Mouse (Mus musculus) left cerebral cortex, adult 11 months (tissue): ENCODE results near the gene Troap.

Experiments used
- DNase-seq: peaks from one replicate; pipeline ENCODE4 v3.0.0; 2022; ENCODE audit warnings: low spot score

Gene Troap

DNA sequence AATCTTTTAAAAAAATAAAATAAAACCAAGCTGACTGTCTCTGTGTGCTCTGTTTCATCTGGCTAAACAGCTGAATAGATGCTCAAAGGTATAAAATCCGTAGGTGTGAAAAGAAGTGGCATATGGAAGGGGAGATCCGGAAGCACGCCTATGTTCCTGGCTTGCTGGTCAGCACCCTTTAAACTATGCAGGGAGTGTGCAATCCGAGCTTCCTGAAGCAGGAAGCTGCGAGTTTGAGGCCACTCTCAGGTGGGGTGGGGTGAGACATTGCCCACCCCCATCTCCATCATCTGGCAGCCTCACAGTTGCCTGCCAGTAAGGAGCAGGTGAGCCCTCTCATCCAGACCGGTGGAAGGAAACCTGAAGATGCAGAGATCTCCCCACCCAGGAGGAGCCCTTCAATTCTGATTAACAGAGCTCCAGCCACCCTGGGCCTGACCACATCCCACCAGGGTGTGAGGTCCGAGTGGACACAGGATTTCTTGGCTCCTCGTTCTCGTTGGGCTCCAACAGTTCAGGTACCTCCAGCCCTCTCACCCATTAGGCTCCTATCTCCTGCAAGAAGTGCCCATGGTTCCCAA is at the start of gene Troap:
Troap (plus strand) TSS at position 557 of the 581 bp plus-strand sequence.
- no peak for DNase-seq

DNA sequence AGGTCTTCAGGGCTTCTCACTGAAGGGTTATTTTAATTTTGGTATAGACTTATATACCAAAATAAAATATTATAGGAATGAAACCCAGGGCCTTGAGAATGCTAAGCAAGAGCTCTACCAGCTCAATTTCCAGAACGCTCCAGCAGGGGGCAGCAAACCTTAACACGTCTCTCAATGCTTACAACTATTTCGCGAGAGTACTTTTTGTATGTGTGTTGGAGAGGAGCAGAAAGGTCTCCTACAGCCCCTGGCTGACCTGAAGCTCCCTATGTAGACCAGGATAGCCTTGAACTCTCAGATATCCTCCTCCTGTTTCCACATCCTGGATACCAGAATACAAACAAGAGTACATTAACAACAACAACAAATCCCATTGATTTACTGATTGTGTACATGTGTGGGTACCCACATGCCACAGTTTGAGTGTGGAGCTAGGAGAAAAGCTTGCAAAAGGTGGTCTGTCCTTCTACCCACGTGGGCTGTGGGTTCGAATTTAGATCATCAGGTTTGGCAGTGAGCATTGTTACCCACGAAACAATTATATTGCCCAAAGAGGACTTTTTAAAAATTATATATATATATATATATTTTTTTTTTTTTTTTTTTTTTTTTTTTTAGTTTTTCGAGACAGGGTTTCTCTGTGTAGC is 49.6 kb upstream of the Troap start:
- peak; percentile 45 for DNase-seq

DNA sequence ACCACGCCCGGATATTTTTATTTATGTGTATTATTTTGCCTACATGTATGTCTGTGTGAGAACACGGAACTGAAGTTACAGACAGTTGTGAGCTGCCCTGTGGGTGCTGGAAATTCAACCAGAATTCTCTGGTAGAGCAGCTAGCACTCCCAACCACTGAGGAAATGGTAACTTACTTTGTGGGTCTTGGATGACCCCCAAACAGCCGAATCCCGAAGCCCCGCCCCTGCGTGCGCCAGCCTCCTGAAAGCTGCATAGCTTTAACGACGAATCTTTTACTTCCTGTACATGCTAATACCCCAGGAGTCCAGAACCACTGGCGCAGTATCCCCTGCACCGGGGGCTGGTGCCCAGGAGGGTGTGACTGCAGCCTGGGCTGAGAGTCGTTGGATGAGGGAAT is 49.0 kb upstream of the Troap start:
- no peak for DNase-seq

DNA sequence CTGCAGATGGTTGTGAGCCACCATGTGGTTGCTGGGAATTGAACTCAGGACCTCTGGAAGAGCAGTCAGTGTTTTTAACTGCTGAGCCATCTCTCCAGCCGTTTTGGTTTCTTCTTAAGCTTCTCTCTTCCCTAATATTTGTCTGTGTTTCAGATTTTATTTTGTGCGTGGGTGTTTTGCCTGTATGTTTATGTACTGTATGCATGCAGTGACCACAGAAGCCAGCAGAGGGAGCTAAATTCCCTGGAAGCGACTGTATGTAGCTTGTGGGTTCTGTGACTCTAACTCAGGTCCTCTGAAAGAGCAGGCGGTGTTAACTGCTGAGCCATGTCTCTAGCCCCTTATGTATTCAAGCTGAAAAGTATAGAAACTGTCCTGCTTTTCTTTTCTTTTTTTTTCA is 48.1 kb upstream of the Troap start:
- DNase-seq: no peak

DNA sequence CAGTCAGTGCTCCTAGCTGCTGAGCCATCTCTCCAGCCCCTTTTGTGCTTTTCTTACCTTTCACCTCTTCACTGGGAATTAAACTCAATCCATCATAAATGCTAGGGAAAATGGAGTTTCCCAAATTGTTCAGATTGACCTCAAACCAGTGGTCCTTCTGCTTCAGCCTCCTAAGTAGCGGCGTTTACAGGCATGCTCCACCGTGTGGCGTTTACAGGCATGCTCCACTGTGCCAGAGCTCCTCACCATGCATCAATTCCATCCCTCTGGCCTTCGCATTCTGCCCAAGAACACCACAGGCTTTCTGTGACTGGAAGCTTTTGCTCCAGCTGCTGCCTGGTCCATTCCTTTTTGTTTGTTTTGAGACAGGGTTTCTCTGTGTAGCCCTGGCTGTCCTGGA is 47.3 kb upstream of the Troap start:
- no peak for DNase-seq

DNA sequence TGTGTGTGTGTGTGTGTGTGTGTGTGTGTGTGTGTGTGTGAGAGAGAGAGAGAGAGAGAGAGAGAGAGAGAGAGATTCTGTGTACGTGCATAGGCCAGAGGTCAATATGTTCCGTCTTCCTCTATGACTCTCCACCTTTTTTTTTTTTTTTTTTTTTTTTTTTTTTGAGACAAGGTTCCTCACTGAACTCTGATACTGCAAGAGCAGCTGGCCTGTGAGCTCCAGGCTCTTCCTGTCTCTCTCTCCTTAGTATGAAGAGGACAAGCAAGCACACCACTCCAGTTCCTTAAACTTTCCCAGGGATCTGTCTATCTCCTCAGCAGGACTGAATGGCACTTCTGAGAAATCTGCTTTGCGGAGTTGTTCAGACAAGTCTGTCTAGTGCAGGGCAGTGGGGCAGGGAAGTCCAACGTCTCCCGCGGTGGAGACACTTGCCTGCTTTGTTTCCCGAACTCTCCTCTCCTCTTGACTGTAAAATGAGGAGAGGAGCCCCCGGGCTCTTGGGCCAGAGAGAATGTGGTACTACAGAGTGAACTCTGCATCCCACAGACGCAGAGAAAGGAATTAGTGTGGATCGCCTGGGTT is 45.4 kb upstream of the Troap start:
- DNase-seq: no peak

DNA sequence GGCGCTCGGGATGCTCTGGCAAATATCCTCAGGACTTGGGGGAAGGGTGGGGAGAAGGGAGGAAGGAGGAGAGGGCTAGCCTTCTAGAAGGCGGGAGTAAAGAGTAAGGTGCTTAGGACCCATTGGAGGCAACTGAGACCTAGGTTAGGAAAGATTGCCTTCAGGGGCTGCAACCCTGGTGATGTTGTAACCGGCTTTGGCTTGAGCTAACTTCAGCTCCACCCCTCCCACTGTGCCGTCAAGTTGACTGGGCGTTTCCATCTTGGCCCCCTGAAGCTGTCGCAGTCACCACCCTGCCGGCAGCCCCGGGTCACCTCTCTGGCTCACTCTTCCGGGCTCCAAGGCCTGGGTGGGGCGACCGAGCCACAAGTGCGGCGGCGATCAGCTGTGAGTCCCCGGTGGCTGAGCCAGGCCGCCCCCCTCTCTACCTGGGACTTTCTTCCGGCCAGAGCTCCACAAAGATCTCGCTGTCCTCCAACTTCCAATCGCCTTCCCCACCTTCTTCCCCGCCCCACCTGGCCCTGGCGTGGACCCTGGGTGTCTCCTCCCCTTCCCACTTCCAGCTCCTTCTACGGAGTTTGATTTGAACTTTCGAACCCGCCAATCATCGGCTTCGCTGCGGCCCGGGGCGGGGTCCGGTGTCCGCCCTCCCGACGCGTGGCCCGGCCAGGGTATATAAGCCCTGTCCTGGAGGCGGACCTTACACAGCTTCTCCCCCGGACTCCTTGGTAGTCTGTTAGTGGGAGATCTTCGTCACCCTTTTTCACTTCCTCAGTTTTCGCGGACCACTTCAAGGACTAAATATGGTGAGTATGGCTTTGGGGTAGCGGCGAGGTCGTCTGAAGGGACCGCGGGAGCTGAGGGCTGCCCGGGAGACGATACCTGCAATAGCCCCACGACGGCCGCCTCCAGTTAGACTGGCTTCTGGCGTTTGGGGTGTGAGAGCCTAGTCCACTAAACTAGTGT is 44.5 kb upstream of the Troap start, which contains the start of gene Tuba1c:
Tuba1c (plus strand) TSS at position 273 of the 966 bp plus-strand sequence.
- DNase-seq: no peak

DNA sequence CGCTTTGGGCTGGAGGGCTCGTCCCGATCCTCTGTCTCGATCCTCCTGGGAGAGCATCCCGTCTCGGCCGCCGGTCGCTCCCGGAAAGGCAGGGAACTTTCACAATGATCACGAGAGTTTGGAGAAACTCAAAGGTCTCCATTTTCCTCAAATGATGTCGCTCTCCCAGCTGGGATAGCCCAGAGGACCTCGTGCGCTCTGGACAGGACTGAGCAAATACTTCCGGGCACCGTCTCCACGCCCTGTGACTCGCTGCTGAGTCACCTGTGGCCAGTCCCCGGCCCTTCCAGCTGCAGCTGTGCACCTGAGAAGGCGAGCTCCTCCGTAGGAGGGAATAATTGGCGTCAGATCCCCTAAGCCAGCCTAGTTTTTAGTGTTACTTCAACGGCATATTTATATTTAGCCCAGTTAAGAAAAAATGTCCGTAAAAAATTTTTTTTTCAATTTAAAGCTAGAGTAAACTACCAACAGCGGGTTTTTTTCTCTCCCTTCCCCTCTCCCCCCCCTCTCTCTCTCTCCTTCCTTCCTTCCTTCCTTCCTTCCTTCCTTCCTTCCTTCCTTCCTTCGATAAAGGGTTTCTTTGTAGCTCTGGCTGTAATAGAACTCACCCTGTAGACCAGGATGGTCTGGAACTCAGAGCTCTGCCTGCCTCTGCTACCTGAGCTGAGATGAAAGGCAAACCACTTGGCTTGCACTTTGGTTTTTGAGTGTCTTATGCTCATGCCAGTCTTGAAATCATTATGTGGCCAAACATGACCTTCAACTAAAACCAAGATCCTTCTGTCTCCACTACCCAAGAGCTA is 43.6 kb upstream of the Troap start:
- DNase-seq: no peak

DNA sequence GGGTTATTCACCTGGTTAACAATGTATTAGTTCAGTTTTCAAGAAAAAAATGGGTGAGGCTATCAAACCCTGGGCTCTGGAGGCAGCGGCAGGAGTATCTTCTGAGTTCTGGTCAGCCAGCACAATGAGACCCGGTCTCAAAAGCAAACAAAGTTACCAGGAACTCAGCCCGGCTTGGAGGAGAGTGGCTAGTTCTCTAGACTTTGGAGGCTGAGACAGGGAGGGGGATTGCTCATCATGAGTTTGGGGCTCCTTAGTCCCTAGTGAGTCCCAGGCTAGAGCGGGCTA is 43.0 kb upstream of the Troap start:
- DNase-seq: no peak

DNA sequence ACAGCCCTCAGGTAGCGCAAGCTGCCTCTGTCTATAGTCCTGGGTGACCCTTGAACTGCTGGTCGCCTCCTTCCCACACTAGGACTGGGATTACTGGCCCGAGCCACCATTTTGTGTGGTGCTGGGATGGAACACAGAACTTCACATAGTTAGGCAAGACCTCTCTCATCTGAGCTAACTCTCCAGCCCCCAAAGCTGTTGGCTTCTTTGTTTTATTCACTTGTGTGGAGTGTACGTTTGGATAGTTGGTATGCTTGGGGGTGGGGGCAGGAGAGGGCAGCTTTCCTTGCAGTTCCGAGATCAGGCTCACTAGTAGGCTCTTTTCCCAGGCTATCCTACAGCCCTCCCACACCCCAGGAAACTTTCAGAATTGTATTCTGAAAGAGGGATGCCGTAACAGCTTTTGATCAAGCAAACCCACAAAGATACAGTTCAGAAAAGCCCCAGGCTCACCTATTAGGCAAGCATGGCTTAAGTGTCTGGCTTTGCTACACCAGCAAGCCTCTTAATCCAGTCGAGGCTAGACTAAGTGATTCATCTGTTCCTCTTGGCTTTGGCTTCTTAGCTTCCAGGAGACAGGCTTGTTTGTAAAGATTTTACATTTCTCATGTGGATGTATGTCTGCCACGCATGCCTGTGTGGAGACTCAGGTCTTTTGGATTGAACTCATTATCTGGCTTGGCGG is 42.2 kb upstream of the Troap start:
- no peak for DNase-seq

DNA sequence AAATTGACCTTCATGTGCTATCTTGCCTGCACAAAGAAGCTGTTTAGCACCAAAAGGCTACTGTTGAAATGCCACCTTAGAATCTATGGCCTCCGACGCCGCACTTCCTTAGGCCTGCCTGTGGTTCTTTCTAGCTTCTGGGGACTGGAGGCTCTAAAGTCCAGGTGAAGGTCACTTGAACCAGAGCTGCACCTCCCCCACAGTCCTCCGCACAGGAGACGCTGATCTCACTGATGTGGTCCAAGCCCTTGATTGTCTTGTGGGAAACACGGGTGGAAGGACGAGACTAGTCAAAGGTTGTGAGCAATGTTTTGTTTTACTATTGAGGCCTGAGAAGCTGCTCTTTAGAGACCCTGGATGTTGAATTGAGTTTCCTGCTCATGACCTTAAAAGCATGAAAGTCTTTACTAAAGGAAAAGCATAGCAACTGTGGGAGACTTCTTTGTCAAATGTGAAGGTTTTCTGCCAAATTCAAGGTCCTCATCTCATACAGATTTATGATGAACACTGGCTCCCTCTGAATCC is 41.6 kb upstream of the Troap start:
- no peak for DNase-seq

DNA sequence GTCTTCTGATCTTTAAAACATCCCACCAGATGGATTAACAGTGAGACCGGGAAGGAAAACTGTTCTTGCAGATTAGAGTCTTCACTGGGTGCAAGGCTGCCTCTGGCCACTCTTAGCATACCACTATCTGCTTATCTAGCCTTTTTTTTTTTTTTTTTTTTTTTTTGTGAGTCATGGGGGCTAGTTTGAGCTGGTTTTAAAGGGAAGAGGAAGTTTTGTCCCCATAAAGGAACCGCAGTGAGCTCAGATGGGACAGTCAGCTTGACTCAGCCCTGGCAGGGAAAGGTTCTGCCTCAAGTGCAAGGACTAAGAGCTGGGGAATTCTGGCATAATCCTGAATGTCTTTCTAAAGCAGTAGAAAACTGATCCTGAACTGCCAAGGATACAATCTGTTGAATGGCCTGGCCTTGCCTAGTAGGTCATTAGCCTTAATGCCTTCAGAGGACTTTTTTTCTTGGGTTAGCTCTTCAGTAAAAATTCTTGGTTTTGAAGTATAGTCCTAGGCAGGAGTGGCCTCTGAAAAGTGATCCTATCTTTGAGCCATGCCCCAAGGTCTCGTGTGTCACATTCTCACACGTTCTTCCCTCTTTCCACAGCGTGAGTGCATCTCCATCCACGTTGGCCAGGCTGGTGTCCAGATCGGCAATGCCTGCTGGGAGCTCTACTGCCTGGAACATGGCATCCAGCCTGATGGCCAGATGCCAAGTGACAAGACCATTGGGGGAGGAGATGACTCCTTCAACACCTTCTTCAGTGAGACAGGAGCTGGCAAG is 40.7 kb upstream of the Troap start:
- DNase-seq: no peak

DNA sequence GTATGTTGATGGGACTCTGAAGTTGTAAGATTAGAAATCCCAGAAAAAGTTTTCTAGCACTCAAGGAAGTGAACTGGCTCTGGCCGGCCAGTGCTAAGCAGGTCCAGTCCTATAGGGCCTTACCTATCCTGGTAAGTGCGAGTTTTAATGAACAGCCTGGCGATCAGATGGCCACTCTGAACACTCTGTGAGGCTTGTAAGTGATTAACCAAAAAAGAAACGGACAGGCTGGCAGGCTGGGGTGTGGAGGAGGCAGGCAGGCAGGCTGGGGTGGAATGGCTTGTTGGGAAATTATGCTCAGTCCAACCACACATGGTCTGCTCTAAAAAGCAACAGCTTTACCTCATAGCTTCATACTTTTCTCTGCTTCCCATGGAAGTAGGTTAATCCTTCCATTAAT is 38.9 kb upstream of the Troap start:
- no peak for DNase-seq

DNA sequence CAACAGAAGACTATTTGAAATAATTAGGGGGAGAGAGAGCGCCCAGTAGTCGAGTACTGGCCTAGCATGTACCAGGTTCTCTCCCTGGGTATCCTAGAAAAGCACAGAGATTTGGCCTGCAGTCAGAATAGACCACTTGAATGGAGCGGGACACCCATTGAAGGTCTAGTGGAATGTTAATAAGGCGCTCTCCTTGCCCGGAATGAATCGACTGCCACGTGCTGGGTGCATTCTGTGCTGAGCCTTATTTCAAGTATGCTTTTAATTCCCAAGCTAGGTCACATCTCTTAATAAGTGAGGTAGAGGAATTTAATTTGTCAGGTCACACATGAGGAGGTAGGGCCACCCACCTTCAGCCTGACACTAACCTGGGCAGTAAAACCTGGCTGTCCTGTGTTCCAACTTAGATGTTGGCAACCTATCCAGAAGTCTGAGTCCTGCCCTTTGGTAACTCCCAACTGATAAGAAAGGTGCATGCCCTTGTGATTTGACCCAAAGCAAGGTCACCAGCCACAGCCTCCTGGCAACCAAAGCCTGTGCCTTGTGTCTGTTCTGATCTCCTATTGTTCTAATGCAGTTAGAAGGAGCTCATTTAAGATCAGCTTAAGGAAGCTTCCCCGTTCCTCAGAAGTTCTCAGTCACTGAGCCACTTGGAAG is 38.0 kb upstream of the Troap start:
- DNase-seq: no peak

DNA sequence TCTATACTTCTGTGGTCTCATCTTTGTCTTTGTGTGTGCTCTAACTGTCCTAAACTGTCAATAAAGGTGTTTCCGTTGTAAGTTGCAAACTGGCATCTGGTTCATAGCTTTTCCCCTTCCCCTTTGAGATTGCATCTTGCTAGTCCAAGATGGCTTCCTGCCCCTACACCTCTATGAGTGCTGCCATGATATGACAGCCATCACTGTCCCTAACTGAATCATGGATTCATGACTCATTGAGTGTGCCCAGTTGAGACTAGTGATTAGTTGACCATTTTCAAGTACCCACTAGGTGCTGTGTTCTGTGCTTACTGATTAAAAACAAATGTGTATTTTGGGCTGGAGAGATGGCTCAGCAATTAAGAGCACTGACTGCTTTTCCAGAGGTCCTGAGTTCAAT is 36.4 kb upstream of the Troap start:
- DNase-seq: no peak

DNA sequence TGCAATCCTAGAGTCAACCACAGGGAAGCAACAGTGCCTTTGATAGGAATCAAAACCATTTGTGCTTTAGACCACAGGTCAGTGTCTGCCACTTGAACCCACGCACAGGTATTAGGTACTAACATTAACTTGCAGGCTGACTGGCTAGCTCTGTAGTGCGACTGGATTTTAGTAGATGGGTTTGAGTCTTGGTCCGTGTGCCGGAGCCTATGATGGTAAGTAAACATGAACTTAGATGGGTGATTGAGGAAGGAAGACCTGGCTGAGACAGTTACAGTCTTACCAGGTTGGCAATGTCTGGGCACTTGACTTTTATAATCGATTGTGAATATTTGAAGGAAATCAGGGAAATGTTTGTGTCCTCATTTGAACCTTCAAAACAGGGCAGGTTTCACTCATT is 35.6 kb upstream of the Troap start:
- DNase-seq: no peak

DNA sequence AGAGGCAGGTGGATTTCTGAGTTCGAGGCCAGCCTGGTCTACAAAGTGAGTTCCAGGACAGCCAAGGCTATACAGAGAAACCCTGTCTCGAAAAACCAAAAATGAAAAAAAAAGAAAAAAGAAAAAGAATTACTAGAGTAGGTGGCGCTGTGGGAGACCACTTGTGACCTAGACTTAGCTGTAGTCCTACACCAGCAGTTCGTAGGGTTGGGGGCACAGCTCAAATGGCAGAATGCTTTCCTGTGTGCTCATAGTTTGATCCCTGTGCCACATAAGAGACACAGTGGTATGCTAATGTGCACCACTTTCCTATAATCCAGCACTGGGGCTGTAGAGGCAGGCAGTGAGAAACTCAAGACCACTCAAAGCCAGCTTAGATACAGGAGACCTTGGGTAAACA is 35.1 kb upstream of the Troap start:
- no peak for DNase-seq

DNA sequence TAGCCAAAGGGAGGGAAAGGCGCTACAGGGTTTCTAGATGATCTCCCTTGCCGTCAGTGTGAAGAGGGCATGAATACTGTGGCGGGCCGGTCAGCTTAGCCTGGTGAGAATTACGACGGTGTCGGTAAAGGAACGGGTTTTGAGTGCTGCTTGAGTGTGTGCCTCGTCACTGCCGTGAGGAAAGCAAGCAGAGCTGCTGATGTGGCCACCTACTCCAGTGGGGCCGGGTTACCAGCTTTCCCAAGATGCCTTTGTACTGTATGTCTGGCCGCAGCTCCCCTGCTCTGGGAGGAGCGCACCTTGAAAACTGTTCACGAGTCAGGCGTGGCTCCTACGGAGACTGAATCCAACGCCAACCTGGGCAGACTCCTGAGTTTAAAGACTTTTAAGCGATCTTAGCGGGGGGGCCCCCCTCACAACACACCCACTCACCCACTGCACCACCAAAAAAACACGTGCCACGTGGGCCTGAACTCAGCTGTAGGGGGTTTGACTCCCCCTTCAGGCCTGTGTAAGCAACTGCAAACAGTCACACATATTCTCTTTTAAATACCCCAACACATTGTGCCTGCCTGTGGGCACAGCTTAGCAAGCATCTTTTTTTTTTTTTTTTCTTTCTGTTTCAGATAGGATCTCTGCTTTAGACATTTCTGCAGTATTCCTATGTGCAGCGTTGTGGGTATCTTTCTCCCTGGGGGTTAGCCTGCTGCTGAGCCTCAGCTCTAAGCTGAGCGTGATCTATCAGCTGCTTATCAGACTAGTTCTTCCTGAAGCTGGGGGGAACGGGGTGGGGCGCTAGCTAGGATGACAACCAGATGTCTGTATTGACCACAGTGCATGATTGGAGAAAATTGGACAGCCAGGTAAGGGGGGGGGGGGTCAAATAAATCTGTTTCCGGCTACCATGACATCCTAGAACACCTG is 34.1 kb upstream of the Troap start:
- DNase-seq: no peak
